ENCODE assay signal across 8 mouse cellular contexts in genomic region chr11:87759609-87760005, GRCm38 (mm10). TPM values are rescaled to one million over a fixed set of nuclear protein-coding genes. Genes with fewer than 3 reads are reported as not detected.
DNase-seq lines count a peak whose midpoint lies in the region; ATAC-seq and TF ChIP-seq lines count a peak whose summit lies in the region.

No protein-coding gene starts in this region.

- H3K79me2 ChIP-seq in MEL (ENCODE audit: control insufficient read depth, insufficient read depth, low read length, poor library complexity): peaks cover 30% of the 10 kb centered on the region

- no peak overlapping the region for H3K27ac ChIP-seq in hindbrain, embryonic 11.5 days (ENCODE audit: low read depth, low read length)
- H3K27ac ChIP-seq in hindbrain, embryonic 10.5 days: no peak overlapping the region
- peak overlapping the region; percentile 64 for H3K27ac ChIP-seq in MEL (ENCODE audit: control insufficient read depth, low read depth, low read length)
- H3K27ac ChIP-seq in small intestine, adult 2 months (ENCODE audit: insufficient read depth, low read depth, low read length): no peak overlapping the region
- no peak overlapping the region for H3K27ac ChIP-seq in heart, embryonic 11.5 days (ENCODE audit: low read depth, low read length)

- peaks cover 6% of the 10 kb centered on the region for H3K4me1 ChIP-seq in hindbrain, embryonic 11.5 days (replicated peaks; ENCODE audit: control insufficient read depth, insufficient read depth, low read length)
- H3K4me1 ChIP-seq in hindbrain, embryonic 10.5 days (replicated peaks): peaks cover 35% of the 10 kb centered on the region
- peaks cover 0 to 3% of the 10 kb centered on the region in 2 experiments; a peak in 1 of 4 replicates for H3K4me1 ChIP-seq in MEL (ENCODE audit: control insufficient read depth in 1 of 2, insufficient read depth in 2 of 2, low read length in 2 of 2)
- peaks cover 3% of the 10 kb centered on the region for H3K4me1 ChIP-seq in small intestine, adult 2 months (ENCODE audit: control insufficient read depth, insufficient read depth, insufficient read length, low read length)
- H3K4me1 ChIP-seq in heart, embryonic 11.5 days (ENCODE audit: control insufficient read depth, insufficient read depth, low read length): peaks cover 7% of the 10 kb centered on the region

- 6% methylated on average over 3 of the region's 3 CpGs for WGBS in hindbrain, embryonic 11.5 days
- WGBS in hindbrain, embryonic 10.5 days: 5% methylated on average over 3 of the region's 3 CpGs
- whole genome bisulfite sequencing in small intestine, adult 2 months: 3% methylated on average over 3 of the region's 3 CpGs
- WGBS in heart, embryonic 11.5 days (ENCODE audit: insufficient replicate concordance): 4% methylated on average over 3 of the region's 3 CpGs

- no peak overlapping the region for H3K4me2 ChIP-seq in hindbrain, embryonic 11.5 days (replicated peaks; ENCODE audit: low read depth, low read length)
- no peak overlapping the region for H3K4me2 ChIP-seq in heart, embryonic 11.5 days

- peaks cover 36% of the 10 kb centered on the region for H3K27me3 ChIP-seq in hindbrain, embryonic 11.5 days (ENCODE audit: control insufficient read depth, insufficient read depth, low read length)
- peaks cover 52% of the 10 kb centered on the region for H3K27me3 ChIP-seq in hindbrain, embryonic 10.5 days (ENCODE audit: insufficient read depth, poor library complexity, severe bottlenecking)
- no peaks in the 10 kb centered on the region for H3K27me3 ChIP-seq in MEL (ENCODE audit: control insufficient read depth in 1 of 2, insufficient read depth in 2 of 2, low read length in 2 of 2)
- H3K27me3 ChIP-seq in small intestine, adult 2 months (ENCODE audit: control insufficient read depth, insufficient read depth, low read length): peaks cover 31% of the 10 kb centered on the region
- peaks cover 54% of the 10 kb centered on the region for H3K27me3 ChIP-seq in heart, embryonic 11.5 days (ENCODE audit: control insufficient read depth, insufficient read depth, low read length)

- H3K4me3 ChIP-seq in hindbrain, embryonic 11.5 days (ENCODE audit: low read depth, low read length): no peak overlapping the region
- no peak overlapping the region for H3K4me3 ChIP-seq in hindbrain, embryonic 10.5 days
- H3K4me3 ChIP-seq in MEL (ENCODE audit: control insufficient read depth in 1 of 2, insufficient read depth in 1 of 2, low read depth in 2 of 2, low read length in 2 of 2): no peak overlapping the region
- H3K4me3 ChIP-seq in small intestine, adult 2 months (ENCODE audit: low read depth, low read length): no peak overlapping the region
- no peak overlapping the region for H3K4me3 ChIP-seq in heart, embryonic 11.5 days (ENCODE audit: low read depth, low read length)

- TF ChIP-seq CTCF in MEL (IDR thresholded peaks at IDR 0.05 in 2 of 3, conservative IDR thresholded peaks at IDR 0.05 in 1 of 3; ENCODE audit: control insufficient read depth in 1 of 3, insufficient read depth in 1 of 3, low read depth in 2 of 3, low read length in 3 of 3, poor library complexity in 1 of 3, severe bottlenecking in 1 of 3): peak in 2 of 3 experiments; percentile 52 to 60; a peak in 3 of 6 replicates
- TF ChIP-seq CTCF in small intestine, adult 2 months (IDR thresholded peaks at IDR 0.05; ENCODE audit: extremely low read depth, insufficient read length, insufficient replicate concordance, low read depth, low read length): peak; percentile 32; the same call in 1 of the 2 replicates

- peak; percentile 34 for DNase-seq in hindbrain, embryonic 11.5 days (ENCODE audit: low spot score)
- DNase-seq in hindbrain, embryonic 10.5 days (ENCODE audit: low spot score): no peak
- peak; percentile 95 for DNase-seq in MEL (ENCODE audit: low read depth, low spot score)
- DNase-seq in adrenal gland, postnatal 4 days (ENCODE audit: low spot score in 2 of 2): no peak

- TF ChIP-seq EP300 in MEL (IDR thresholded peaks at IDR 0.05; ENCODE audit: low read depth in 1 of 2, low read length in 2 of 2): no peak

- TF ChIP-seq RAD21 in MEL (IDR thresholded peaks at IDR 0.05; ENCODE audit: low read depth, low read length): no peak

- no peak overlapping the region for H3K9ac ChIP-seq in hindbrain, embryonic 11.5 days (ENCODE audit: low read depth, low read length)
- H3K9ac ChIP-seq in MEL (ENCODE audit: control insufficient read depth, low read depth, low read length, poor library complexity, severe bottlenecking): peak overlapping the region; percentile 34
- H3K9ac ChIP-seq in heart, embryonic 11.5 days (ENCODE audit: low read depth, low read length): no peak overlapping the region

- no peak for ATAC-seq in hindbrain, embryonic 11.5 days (ENCODE audit: low FRiP score)
- ATAC-seq in hematopoietic stem cell, adult 5-6 weeks (replicated peaks in 1 of 2; ENCODE audit: insufficient read depth in 1 of 2, low FRiP score in 2 of 2, low TSS enrichment in 1 of 2, low read depth in 1 of 2, poor library complexity in 2 of 2, severe bottlenecking in 2 of 2): peak; percentile 10 to 31; a peak in 3 of 4 replicates
- peak; percentile 12 for ATAC-seq in megakaryocyte, adult 5-6 weeks (ENCODE audit: poor library complexity, severe bottlenecking)
- ATAC-seq in heart, embryonic 11.5 days (replicated peaks; ENCODE audit: insufficient number of reproducible peaks, low FRiP score, low TSS enrichment): no peak

- TF ChIP-seq POLR2A in MEL (IDR thresholded peaks at IDR 0.05; ENCODE audit: control insufficient read depth in 1 of 2, insufficient read depth in 1 of 2, low read depth in 1 of 2, low read length in 2 of 2, poor library complexity in 1 of 2): peak; percentile 70 to 93
- no peak for TF ChIP-seq POLR2A in small intestine, adult 2 months (IDR thresholded peaks at IDR 0.05; ENCODE audit: low read depth, low read length)

- H3K9me3 ChIP-seq in hindbrain, embryonic 11.5 days (ENCODE audit: control insufficient read depth, low read length): no peaks in the 10 kb centered on the region
- H3K9me3 ChIP-seq in hindbrain, embryonic 10.5 days: no peaks in the 10 kb centered on the region
- H3K9me3 ChIP-seq in MEL (replicated peaks; ENCODE audit: insufficient read depth, low read length): no peaks in the 10 kb centered on the region
- H3K9me3 ChIP-seq in heart, embryonic 11.5 days (replicated peaks; ENCODE audit: control insufficient read depth, low read length): no peaks in the 10 kb centered on the region

- no peaks in the 10 kb centered on the region for H3K36me3 ChIP-seq in hindbrain, embryonic 11.5 days (ENCODE audit: control insufficient read depth, insufficient read depth, low read length)
- H3K36me3 ChIP-seq in hindbrain, embryonic 10.5 days: no peaks in the 10 kb centered on the region
- peaks cover 0 to 2% of the 10 kb centered on the region in 2 experiments; a peak in 1 of 4 replicates for H3K36me3 ChIP-seq in MEL (ENCODE audit: control insufficient read depth in 1 of 2, insufficient read depth in 2 of 2, low read length in 2 of 2)
- 0 out of 2 replicates have a peak, but pooled peaks cover 6% of the 10 kb centered on the region for H3K36me3 ChIP-seq in small intestine, adult 2 months (ENCODE audit: control insufficient read depth, insufficient read depth, low read length)
- no peaks in the 10 kb centered on the region for H3K36me3 ChIP-seq in heart, embryonic 11.5 days (ENCODE audit: control insufficient read depth, insufficient read depth, low read length)

TF ChIP-seq in MEL, 35 proteins besides CTCF, POLR2A, EP300 and RAD21 (continues in another document):
- TF ChIP-seq ZMIZ1 (IDR thresholded peaks at IDR 0.05; ENCODE audit: low read depth, low read length): no peak
- no peak for TF ChIP-seq NRF1 (IDR thresholded peaks at IDR 0.05; ENCODE audit: insufficient read depth, low read depth, low read length, poor library complexity, severe bottlenecking)

RNA-seq across cellular contexts. Expression of gene Tspoap1, which starts 0.7 kb away (rescaled TPM):
- 6.4 and 10.0 TPM in 2 replicates for polyA plus RNA-seq in hindbrain, embryonic 11.5 days (2014; fragmentation: Nextera tagmentation; extraction: Ambion mirVana)
- polyA plus RNA-seq in hindbrain, embryonic 10.5 days (2016; fragmentation: Nextera tagmentation; extraction: Ambion mirVana): 7.8 and 10.5 TPM in 2 replicates
- 3.7 and 5.2 TPM in 2 replicates for total RNA-seq in MEL (2012; rRNA removed)
- polyA plus RNA-seq in MEL (2012; ENCODE audit: insufficient read depth in 1 of 2, insufficient read length in 2 of 2, low read depth in 1 of 2, low replicate concordance in 2 of 2, missing spikeins in 1 of 2): 1 to 10 TPM in 1 of 2 experiments, not detected in 1; 8.6 TPM
- total RNA-seq in hematopoietic stem cell, adult 5-6 weeks (2017): 6.8 and 7.7 TPM in 2 replicates
- total RNA-seq in megakaryocyte, adult 5-6 weeks (2015): 5.4 and 8.0 TPM in 2 replicates
- total RNA-seq in megakaryocyte, adult 5-6 weeks (2017): 6.1 and 8.6 TPM in 2 replicates
- polyA plus RNA-seq in small intestine, adult 2 months (2012; rRNA removed): 0.89 and 1.3 TPM in 2 replicates
- 1 to 10 TPM; 6.4 to 7.6 TPM for total RNA-seq in adrenal gland, postnatal 4 days (2021)
- polyA plus RNA-seq in heart, embryonic 11.5 days (2014; fragmentation: Nextera tagmentation; extraction: Ambion mirVana): 0.72 and 1.2 TPM in 2 replicates

RNA-seq across cellular contexts. Expression of gene Supt4a, which starts 22.3 kb away (rescaled TPM):
- 162 and 169 TPM in 2 replicates for polyA plus RNA-seq in hindbrain, embryonic 11.5 days (2014; fragmentation: Nextera tagmentation; extraction: Ambion mirVana)
- 178 and 184 TPM in 2 replicates for polyA plus RNA-seq in hindbrain, embryonic 10.5 days (2016; fragmentation: Nextera tagmentation; extraction: Ambion mirVana)
- 301 and 332 TPM in 2 replicates for total RNA-seq in MEL (2012; rRNA removed)
- 100 to 1,000 TPM in 1 of 2 experiments, not detected in 1; 223 TPM for polyA plus RNA-seq in MEL (2012; ENCODE audit: insufficient read depth in 1 of 2, insufficient read length in 2 of 2, low read depth in 1 of 2, low replicate concordance in 2 of 2, missing spikeins in 1 of 2)
- total RNA-seq in hematopoietic stem cell, adult 5-6 weeks (2017): 61.7 and 69.9 TPM in 2 replicates
- total RNA-seq in megakaryocyte, adult 5-6 weeks (2015): 200 and 205 TPM in 2 replicates
- 58.9 and 59.0 TPM in 2 replicates for total RNA-seq in megakaryocyte, adult 5-6 weeks (2017)
- 21.5 and 43.3 TPM in 2 replicates for polyA plus RNA-seq in small intestine, adult 2 months (2012; rRNA removed)
- 10 to 100 TPM; 88.2 to 89.0 TPM for total RNA-seq in adrenal gland, postnatal 4 days (2021)
- 114 and 120 TPM in 2 replicates for polyA plus RNA-seq in heart, embryonic 11.5 days (2014; fragmentation: Nextera tagmentation; extraction: Ambion mirVana)

RNA-seq across cellular contexts. Expression of gene Mpo, which starts 33.8 kb away (rescaled TPM):
- polyA plus RNA-seq in hindbrain, embryonic 11.5 days (2014; fragmentation: Nextera tagmentation; extraction: Ambion mirVana): 2.8 and 5.3 TPM in 2 replicates
- 2.8 and 5.0 TPM in 2 replicates for polyA plus RNA-seq in hindbrain, embryonic 10.5 days (2016; fragmentation: Nextera tagmentation; extraction: Ambion mirVana)
- not detected in 2 replicates for total RNA-seq in MEL (2012; rRNA removed)
- under 1 TPM in 1 of 2 experiments, not detected in 1; 0.13 TPM for polyA plus RNA-seq in MEL (2012; ENCODE audit: insufficient read depth in 1 of 2, insufficient read length in 2 of 2, low read depth in 1 of 2, low replicate concordance in 2 of 2, missing spikeins in 1 of 2)
- total RNA-seq in hematopoietic stem cell, adult 5-6 weeks (2017): 288 and 568 TPM in 2 replicates
- total RNA-seq in megakaryocyte, adult 5-6 weeks (2015): 284 and 331 TPM in 2 replicates
- 235 and 273 TPM in 2 replicates for total RNA-seq in megakaryocyte, adult 5-6 weeks (2017)
- 0.08 and 0.14 TPM in 2 replicates for polyA plus RNA-seq in small intestine, adult 2 months (2012; rRNA removed)
- total RNA-seq in adrenal gland, postnatal 4 days (2021): 10 to 100 TPM in 1 of 2 experiments, 1 to 10 TPM in 1; 2.8 to 12.9 TPM
- polyA plus RNA-seq in heart, embryonic 11.5 days (2014; fragmentation: Nextera tagmentation; extraction: Ambion mirVana): 6.7 and 9.4 TPM in 2 replicates

Comparison
In these comparisons a context has a peak if more than half of its experiments do, and no peak if none do; other contexts are left out.
1. DNase-seq: peak in hindbrain, embryonic 11.5 days (single experiment) and MEL (single experiment); none in hindbrain, embryonic 10.5 days (single experiment) and adrenal gland, postnatal 4 days (0 of 2).
2. ATAC-seq: peak in hematopoietic stem cell, adult 5-6 weeks (2 of 2) and megakaryocyte, adult 5-6 weeks (single experiment); none in hindbrain, embryonic 11.5 days (single experiment) and heart, embryonic 11.5 days (single experiment).